Mouse (Mus musculus) liver, embryonic 15.5 days (tissue): ENCODE measurements around the gene Elmod1. TPM values are rescaled to one million over a fixed set of nuclear protein-coding genes. Genes with fewer than 3 reads are reported as not detected.

Experiments
- ATAC-seq: fragments of 200-750 bp; cut with Nextera tagmentation; 2 replicates; pipeline ENCODE4 v1.8.0; 2017; ENCODE audit warnings: moderate number of reproducible peaks, mild to moderate bottlenecking, moderate library complexity; ENCODE audit not compliant: insufficient read depth
- H3K27ac ChIP-seq: fragments of 300-500 bp; sonication (generic); replicated peaks from 2 replicates; pipeline ENCODE4 v1.5.1; 2015; ENCODE audit warnings: mild to moderate bottlenecking, inconsistent platforms
- H3K27me3 ChIP-seq: fragments of 300-500 bp; sonication (generic); 2 replicates; pipeline ENCODE4 v1.6.1; 2015; ENCODE audit warnings: mild to moderate bottlenecking, inconsistent platforms
- H3K36me3 ChIP-seq: fragments of 300-500 bp; sonication (generic); replicated peaks from 2 replicates; pipeline ENCODE4 v1.6.1; 2015; ENCODE audit warnings: moderate library complexity, mild to moderate bottlenecking, inconsistent platforms
- H3K4me1 ChIP-seq: fragments of 300-500 bp; sonication (generic); replicated peaks from 2 replicates; pipeline ENCODE4 v1.6.1; 2015; ENCODE audit warnings: inconsistent platforms
- H3K4me2 ChIP-seq: fragments of 300-500 bp; sonication (generic); 2 replicates; pipeline ENCODE4 v1.6.1; 2015; ENCODE audit warnings: moderate library complexity, mild to moderate bottlenecking, inconsistent platforms
- H3K4me3 ChIP-seq: fragments of 300-500 bp; sonication (generic); replicated peaks from 2 replicates; pipeline ENCODE4 v1.5.1; 2015; ENCODE audit warnings: mild to moderate bottlenecking, inconsistent platforms
- H3K9ac ChIP-seq: fragments of 300-500 bp; sonication (generic); 2 replicates; pipeline ENCODE4 v1.6.1; 2015; ENCODE audit warnings: moderate library complexity, mild to moderate bottlenecking, inconsistent platforms
- H3K9me3 ChIP-seq: fragments of 300-500 bp; sonication (generic); replicated peaks from 2 replicates; pipeline ENCODE4 v1.6.1; 2016; ENCODE audit warnings: inconsistent platforms
- WGBS: fragments of 180-500 bp; shearing (Covaris S2); methylation state at CpG from one replicate; pipeline ENCODE4 v1.1.7; 2015; ENCODE audit warnings: mixed read lengths; ENCODE audit not compliant: insufficient replicate concordance; 5-methylcytosine and 5-hydroxymethylcytosine counted together
- polyA plus RNA-seq: library from polyadenylated mRNA; unstranded; fragments of >200 nt; fragmentation: Nextera tagmentation; extraction: Ambion mirVana; gene quantifications from 2 replicates; pipeline ENCODE4 v1.2.1, GENCODE M21; 2015

Elmod1 gene
- polyA plus RNA-seq, 1 experiment from 2014 or later: not detected

GRCm38 (mm10) chr9:53910331-53910730 lies 64.8 kb downstream of the Elmod1 start:
- no peak for ATAC-seq
- H3K27ac ChIP-seq: no peak overlapping the region
- no peaks in the 10 kb centered on the region for H3K9me3 ChIP-seq
- H3K4me2 ChIP-seq: no peak overlapping the region
- WGBS: 61% methylated on average over 5 of the region's 5 CpGs
- no peaks in the 10 kb centered on the region for H3K27me3 ChIP-seq
- H3K36me3 ChIP-seq: no peaks in the 10 kb centered on the region
- no peak overlapping the region for H3K4me3 ChIP-seq
- H3K9ac ChIP-seq: no peak overlapping the region
- H3K4me1 ChIP-seq: no peaks in the 10 kb centered on the region

GRCm38 (mm10) chr9:53906798-53907197 lies 68.3 kb downstream of the Elmod1 start:
- no peak overlapping the region for H3K27ac ChIP-seq
- H3K4me2 ChIP-seq: no peak overlapping the region
- H3K4me3 ChIP-seq: no peak overlapping the region
- no peak overlapping the region for H3K9ac ChIP-seq
- 75% methylated on average over 10 of the region's 10 CpGs for WGBS
- H3K36me3 ChIP-seq: no peaks in the 10 kb centered on the region
- ATAC-seq: no peak
- H3K9me3 ChIP-seq: no peaks in the 10 kb centered on the region
- H3K4me1 ChIP-seq: no peaks in the 10 kb centered on the region
- no peaks in the 10 kb centered on the region for H3K27me3 ChIP-seq

- Histone ChIP-seq H3K4me3 (no peak overlapping the region), H3K36me3 (no peaks in the 10 kb centered on the region), H3K9me3 (no peaks in the 10 kb centered on the region), H3K4me2 (no peak overlapping the region), H3K27me3 (no peaks in the 10 kb centered on the region), H3K27ac (no peak overlapping the region), H3K4me1 (no peaks in the 10 kb centered on the region), H3K9ac (no peak overlapping the region)
- whole genome bisulfite sequencing: 34% methylated on average over 3 of the region's 3 CpGs
- no peak for ATAC-seq
These were observed 69.7 kb downstream of the Elmod1 start for GRCm38 (mm10) chr9:53905418-53905817.

GRCm38 (mm10) chr9:53903215-53903842 lies 71.8 kb downstream of the Elmod1 start:
- WGBS: 64% methylated on average over 7 of the region's 7 CpGs

GRCm38 (mm10) chr9:53899836-53900235 lies 75.3 kb downstream of the Elmod1 start:
- no peak overlapping the region for H3K4me3 ChIP-seq
- ATAC-seq: no peak
- no peak overlapping the region for H3K27ac ChIP-seq
- H3K9me3 ChIP-seq: no peaks in the 10 kb centered on the region
- no peak overlapping the region for H3K4me2 ChIP-seq
- no peaks in the 10 kb centered on the region for H3K4me1 ChIP-seq
- no peaks in the 10 kb centered on the region for H3K27me3 ChIP-seq
- no peak overlapping the region for H3K9ac ChIP-seq
- no peaks in the 10 kb centered on the region for H3K36me3 ChIP-seq
- WGBS: 62% methylated on average over 6 of the region's 6 CpGs

More at GRCm38 (mm10) chr9:53903215-53903842, 71.8 kb downstream of the Elmod1 start:
- Histone ChIP-seq H3K4me3 (no peak overlapping the region), H3K27ac (no peak overlapping the region), H3K36me3 (no peaks in the 10 kb centered on the region), H3K27me3 (no peaks in the 10 kb centered on the region), H3K9me3 (no peaks in the 10 kb centered on the region), H3K4me1 (no peaks in the 10 kb centered on the region), H3K9ac (no peak overlapping the region), H3K4me2 (no peak overlapping the region)
- ATAC-seq: no peak

- H3K27ac ChIP-seq: no peak overlapping the region
- no peak for ATAC-seq
- no peaks in the 10 kb centered on the region for H3K27me3 ChIP-seq
- WGBS: 60% methylated on average over 7 of the region's 7 CpGs
- no peak overlapping the region for H3K4me2 ChIP-seq
- no peak overlapping the region for H3K4me3 ChIP-seq
- no peak overlapping the region for H3K9ac ChIP-seq
- no peaks in the 10 kb centered on the region for H3K4me1 ChIP-seq
- H3K36me3 ChIP-seq: no peaks in the 10 kb centered on the region
- no peaks in the 10 kb centered on the region for H3K9me3 ChIP-seq
These were observed 79.3 kb downstream of the Elmod1 start for GRCm38 (mm10) chr9:53895827-53896226.

GRCm38 (mm10) chr9:53890075-53890474 lies 85.0 kb downstream of the Elmod1 start:
- Histone ChIP-seq H3K9ac (no peak overlapping the region), H3K36me3 (no peaks in the 10 kb centered on the region), H3K27me3 (no peaks in the 10 kb centered on the region), H3K4me1 (no peaks in the 10 kb centered on the region), H3K9me3 (no peaks in the 10 kb centered on the region), H3K4me3 (no peak overlapping the region), H3K27ac (no peak overlapping the region), H3K4me2 (no peak overlapping the region)
- WGBS: 13% methylated on average over 1 of the region's 1 CpGs
- no peak for ATAC-seq

GRCm38 (mm10) chr9:53883588-53884280 lies 91.4 kb downstream of the Elmod1 start:
- 82% methylated on average over 23 of the region's 23 CpGs for WGBS
- no peak for ATAC-seq
- Histone ChIP-seq H3K4me2 (no peak overlapping the region), H3K9me3 (no peaks in the 10 kb centered on the region), H3K36me3 (no peaks in the 10 kb centered on the region), H3K27ac (no peak overlapping the region), H3K9ac (no peak overlapping the region), H3K27me3 (no peaks in the 10 kb centered on the region), H3K4me3 (no peak overlapping the region), H3K4me1 (no peaks in the 10 kb centered on the region)

- Histone ChIP-seq H3K4me3 (no peak overlapping the region), H3K9ac (no peak overlapping the region), H3K9me3 (no peaks in the 10 kb centered on the region), H3K36me3 (no peaks in the 10 kb centered on the region), H3K4me2 (no peak overlapping the region), H3K27ac (no peak overlapping the region), H3K4me1 (no peaks in the 10 kb centered on the region), H3K27me3 (no peaks in the 10 kb centered on the region)
- ATAC-seq: no peak
- 31% methylated on average over 2 of the region's 2 CpGs for WGBS
These were observed 97.7 kb downstream of the Elmod1 start for GRCm38 (mm10) chr9:53877423-53877822.

GRCm38 (mm10) chr9:53873239-53873638 lies 101.9 kb downstream of the Elmod1 start:
- ATAC-seq: no peak
- no peaks in the 10 kb centered on the region for H3K36me3 ChIP-seq
- no peak overlapping the region for H3K4me2 ChIP-seq
- H3K27me3 ChIP-seq: no peaks in the 10 kb centered on the region
- H3K9me3 ChIP-seq: no peaks in the 10 kb centered on the region
- no peak overlapping the region for H3K27ac ChIP-seq
- no peak overlapping the region for H3K9ac ChIP-seq
- WGBS: 71% methylated on average over 8 of the region's 8 CpGs
- no peaks in the 10 kb centered on the region for H3K4me1 ChIP-seq
- H3K4me3 ChIP-seq: no peak overlapping the region
